Mouse (Mus musculus) cerebellum, postnatal 14 days (tissue): ENCODE measurements around the gene Pef1.

ENCODE experiments used
- DNase-seq, 2 experiments: peaks; one replicate each; pipeline ENCODE4 v3.0.0; 2021; ENCODE audit warnings: mixed read lengths in 2 of 2

Pef1 gene

GRCm38 (mm10) chr4:130102111-130102651 lies at the start of gene Pef1:
TSS of gene Pef1 (plus strand) at chr4:130102558.
- no peak for DNase-seq

DNA sequence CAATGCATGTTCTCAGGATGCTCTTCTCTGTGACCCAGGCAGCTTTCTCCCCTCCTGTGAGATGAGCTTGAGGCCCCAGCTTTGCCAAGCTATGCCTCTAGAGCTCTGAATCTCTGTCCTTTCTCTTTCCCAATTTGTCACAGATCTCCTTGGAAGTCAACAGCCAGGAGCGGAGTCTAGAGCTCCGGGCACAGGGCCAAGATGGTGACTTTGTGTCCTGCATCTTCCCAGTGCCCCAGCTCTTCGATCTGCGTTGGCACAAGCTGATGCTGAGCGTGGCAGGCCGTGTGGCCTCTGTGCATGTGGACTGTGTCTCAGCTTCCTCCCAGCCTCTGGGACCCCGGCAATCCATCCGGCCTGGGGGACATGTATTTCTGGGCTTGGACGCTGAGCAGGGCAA lies 49.2 kb upstream of the Pef1 start:
- DNase-seq: peak; percentile 45 to 63

DNA sequence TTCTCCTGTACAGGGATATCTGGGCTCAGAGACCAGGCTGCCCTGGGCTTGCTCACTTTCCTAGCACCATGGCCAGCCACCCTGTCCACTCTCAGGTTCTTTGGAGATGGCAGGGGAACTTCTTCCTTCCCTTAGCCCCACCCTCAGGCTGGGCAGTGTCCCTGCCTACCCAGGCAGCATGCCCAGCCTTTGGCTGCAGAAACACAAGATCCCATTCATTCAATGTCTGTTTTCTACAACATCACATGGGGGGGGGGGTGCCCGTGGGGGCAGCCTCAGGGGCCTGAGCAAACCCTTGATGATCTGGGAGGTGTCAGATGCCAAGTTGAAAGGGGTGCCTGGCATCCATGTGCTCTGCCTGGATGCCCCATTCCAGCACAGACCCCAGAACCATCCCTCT lies 47.6 kb upstream of the Pef1 start:
- DNase-seq: peak in 1 of 2 experiments; percentile 38

DNA sequence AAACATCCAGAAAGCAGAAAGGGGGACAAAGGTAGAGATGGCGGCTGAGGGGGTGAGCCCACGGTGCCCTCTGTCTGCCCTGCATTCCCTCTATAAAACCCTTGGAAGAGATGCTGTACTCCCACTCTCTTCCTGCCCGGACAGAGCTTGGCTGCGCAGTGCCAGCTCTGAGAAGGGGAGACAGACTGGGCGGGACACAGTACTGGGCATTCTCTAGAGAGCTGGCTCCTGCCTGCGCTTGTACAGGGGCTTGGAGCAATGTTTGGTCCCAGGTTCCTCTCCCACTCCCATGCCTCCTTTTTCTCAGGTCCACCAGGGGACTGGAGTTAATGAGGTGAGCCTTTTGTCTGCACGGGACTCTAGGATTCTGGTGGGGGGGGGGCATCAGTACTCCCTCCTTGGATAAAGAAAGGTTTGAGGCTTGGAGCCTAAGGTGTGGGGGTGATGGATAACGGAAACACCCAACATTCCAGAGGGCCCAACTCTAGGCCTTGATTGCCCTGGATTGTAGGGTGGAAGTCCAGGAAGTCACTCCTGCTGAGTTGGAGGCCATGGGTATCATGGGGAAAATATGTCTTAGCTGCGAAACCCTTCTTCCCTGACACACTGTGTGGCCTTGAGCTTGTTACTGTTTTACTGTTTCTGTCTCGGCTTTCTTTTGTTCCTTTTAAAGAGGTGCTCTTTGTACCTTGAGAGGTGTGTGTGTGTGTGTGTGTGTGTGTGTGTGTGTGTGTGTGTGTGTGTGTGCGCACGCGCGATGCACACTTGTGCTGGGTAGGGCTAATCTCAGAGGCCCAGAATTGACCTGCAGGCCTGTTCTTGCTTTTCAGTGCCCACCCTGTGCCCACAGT lies 47.0 kb upstream of the Pef1 start:
- peak in 1 of 2 experiments; percentile 10 for DNase-seq

DNA sequence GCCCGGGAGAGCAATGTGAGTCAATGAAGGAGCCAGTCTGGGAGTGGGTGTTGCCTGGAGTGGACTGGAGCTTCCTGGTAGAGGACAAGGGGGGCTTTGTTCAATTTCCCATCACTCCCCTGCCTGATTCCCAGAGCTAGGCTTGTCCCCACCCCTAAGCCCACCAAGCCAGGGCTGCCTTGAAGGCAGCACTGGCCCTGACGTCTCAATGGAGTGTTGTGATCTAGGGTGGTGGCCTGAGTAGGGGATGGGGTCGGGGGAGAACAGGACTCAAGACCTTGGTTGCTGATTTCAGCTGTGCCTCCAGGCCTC lies 46.4 kb upstream of the Pef1 start:
- no peak for DNase-seq

DNA sequence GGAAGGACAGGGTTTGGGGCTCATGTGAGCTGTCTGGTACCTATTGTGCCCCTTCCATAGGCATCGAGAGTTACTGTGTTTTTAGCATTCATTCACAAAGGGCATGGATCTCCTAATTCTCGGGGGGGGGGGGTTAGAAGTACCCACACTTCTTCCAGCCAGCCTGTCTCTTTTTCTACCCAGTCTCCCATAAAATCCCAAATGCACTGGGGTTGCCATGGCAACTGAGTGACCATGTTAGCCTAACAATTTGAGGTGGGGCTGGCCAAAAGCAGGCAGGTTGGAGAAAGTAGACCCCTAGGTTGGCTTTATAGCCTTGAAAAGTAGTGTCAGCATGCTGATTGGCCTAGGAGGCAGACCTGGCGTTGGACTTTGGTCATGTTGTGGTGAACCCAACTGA lies 45.9 kb upstream of the Pef1 start:
- DNase-seq: peak in 1 of 2 experiments; percentile 7

- peak in 1 of 2 experiments; percentile 4 for DNase-seq
Observed at GRCm38 (mm10) chr4:130060937-130061336, 41.4 kb upstream of the Pef1 start.

GRCm38 (mm10) chr4:130063191-130063590 lies 39.2 kb upstream of the Pef1 start:
- peak; percentile 38 to 50 for DNase-seq

DNA sequence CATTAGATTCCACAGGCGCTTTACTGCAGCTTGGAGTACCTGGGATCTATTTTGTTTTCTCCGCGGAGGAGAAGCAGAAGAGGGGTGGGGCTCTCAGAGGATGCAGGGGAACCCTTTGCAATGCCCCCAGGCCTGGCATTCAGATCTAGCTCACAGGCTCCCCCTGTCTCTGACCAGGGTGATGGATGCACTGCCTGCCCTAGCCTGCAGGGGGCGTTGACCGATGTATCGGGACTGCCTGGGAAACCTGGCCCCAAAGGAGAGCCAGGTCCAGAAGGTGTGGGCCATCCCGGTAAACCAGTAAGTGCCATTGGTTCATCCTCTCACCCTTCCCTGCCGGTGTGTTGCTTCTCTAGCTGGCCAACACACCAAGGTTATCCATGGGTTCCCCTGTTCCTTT lies 35.5 kb upstream of the Pef1 start:
- peak; percentile 39 to 70 for DNase-seq

DNA sequence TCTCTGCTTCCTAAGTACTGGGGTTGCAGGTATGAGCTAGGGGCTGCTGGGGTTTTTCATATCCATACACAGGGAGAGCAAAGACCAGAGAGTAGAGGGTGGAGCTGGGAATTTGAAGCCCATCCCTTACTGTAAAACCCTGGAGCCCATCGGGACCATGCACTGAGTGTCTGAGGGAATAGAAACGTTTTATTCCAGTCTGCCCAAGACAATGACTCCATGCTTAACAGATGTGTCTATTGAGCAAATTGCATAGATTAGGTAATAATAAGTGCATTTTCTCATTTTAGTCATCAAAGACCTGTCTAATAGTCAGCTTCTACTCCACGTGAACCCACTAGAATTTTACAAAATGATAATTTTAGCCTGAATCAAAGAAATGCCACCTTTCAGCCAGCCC lies 31.8 kb upstream of the Pef1 start:
- DNase-seq: no peak

DNA sequence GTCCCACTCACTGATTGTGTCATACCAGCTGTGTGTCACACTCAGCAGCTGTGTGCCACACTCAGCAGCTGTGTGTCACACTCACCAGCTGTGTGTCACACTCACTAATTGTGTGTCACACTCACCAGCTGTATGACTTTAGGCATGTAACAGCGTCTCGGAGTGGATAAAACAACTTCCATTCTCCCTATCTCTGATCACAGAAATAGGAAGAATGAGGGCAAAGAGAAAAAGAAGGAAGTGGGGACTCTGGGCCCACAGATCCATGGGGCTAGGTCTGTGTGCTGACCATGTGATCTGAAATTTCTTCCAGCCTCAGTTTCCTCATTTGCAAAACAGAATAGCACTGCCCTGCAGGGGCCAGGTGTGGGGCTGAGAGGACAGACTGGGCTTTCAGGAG lies 30.6 kb upstream of the Pef1 start:
- no peak for DNase-seq

DNA sequence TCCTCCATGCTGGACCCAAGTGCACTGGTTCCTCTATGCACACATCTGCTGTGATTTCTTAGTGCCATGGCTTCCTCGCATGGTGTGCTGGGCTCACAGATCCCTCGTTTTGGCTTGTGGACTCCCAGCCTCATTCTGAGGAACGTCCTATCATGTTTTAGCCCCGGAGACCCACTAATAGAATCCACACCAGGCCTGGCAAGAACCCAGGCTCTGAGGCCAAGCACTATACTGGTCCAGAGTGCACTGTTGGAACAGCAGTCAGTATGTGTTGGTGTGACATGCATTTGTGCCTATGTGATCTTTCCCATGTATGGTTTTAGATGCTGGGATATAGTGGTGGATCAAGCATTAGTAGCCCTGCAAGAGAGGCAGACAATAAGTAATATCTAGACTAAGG lies 29.0 kb upstream of the Pef1 start:
- peak in 1 of 2 experiments; percentile 41 for DNase-seq

DNA sequence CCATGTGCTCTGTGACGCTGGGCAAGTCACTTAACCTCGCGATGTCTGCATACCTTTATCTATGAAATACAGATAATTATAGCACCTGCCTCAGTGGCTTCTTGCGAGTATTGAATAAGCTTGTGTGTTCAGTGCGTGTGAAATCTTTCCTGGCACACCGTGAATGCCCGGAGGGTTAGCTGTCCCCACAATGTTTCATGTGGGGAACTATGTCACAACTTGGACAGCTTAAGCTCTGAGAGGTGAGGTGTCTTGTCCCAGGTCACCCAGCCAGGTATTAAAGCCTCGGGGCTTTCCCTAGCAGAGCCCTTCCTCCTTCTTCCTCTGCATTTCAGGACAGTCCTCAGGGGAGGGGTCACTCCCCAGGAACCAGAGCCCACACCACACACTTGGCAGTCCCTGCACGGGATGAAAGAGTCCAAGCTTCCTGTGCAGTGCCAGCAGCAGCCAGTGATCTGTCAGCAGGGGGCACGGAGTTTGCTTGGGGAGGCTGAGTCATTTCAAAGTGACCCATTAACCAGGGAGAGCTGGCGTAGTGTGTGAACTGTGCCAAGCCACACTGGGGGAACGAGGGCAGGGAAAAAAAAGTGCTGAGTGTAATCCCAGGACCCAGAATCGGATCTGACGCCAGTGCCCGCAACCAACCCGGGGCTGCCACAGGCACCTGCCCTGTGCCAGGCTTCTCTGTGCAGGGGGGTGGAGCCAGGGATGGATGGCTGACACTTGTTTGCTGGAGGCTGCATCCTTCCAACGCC lies 27.4 kb upstream of the Pef1 start:
- DNase-seq: peak; percentile 59 to 62

DNA sequence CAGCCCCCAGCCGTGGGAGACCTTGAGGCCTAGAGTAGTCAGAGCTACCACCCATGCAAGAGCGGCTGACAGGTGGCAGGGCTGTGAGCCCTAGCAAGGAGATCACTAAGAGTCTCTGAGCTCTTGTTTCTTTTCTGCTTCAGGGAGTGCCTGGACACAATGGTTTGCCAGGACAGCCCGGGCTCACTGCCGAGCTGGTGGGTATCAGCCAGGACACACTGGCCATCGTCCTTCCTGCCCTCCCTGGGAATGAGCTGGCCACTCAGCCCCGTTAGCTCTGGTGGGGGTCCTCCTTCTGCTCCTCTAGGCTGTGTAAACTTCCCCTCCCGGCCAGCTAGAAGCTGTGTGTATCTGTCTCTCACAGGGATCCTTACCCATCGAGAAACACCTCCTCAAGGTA lies 25.5 kb upstream of the Pef1 start:
- peak; percentile 91 to 92 for DNase-seq

GRCm38 (mm10) chr4:130078816-130079485 lies 23.4 kb upstream of the Pef1 start:
- peak; percentile 89 to 93 for DNase-seq

- peak in 1 of 2 experiments; percentile 32 for DNase-seq
Observed at GRCm38 (mm10) chr4:130079521-130079920, 22.8 kb upstream of the Pef1 start.

GRCm38 (mm10) chr4:130081345-130082190 lies 20.8 kb upstream of the Pef1 start:
- peak; percentile 95 for DNase-seq

GRCm38 (mm10) chr4:130082211-130082610 lies 20.1 kb upstream of the Pef1 start:
- DNase-seq: peak; percentile 67 to 79

GRCm38 (mm10) chr4:130084331-130084945 lies 17.9 kb upstream of the Pef1 start:
- peak; percentile 56 to 58 for DNase-seq

GRCm38 (mm10) chr4:130085246-130085820 lies 17.0 kb upstream of the Pef1 start:
- DNase-seq: peak; percentile 59 to 60

DNA sequence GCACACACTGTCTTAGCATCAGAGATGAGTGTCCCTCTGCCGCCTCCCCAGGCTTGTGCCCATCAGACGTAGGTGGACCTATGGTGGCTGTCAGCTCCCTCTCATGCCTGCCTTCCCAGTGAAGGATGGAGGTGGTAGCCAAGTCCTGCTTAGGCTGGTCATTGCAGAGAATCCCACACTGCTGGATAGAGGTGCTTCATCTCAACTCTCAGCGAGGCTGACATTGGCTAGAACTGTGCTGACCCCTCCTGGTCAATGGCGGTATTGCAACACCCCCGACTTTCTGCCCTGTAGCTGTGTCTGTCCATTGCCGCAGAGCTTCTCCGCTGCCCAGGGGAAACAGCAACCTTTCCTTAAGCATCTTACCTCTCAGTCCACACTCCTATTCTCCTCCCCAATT lies 15.1 kb upstream of the Pef1 start:
- peak; percentile 99 for DNase-seq
